Mouse (Mus musculus) G1E (cell line): ENCODE results near the gene Pcsk4. TPM values are rescaled to one million over a fixed set of nuclear protein-coding genes. Genes with fewer than 3 reads are reported as not detected.
A peak's percentile ranks its signal among the peaks of the same experiment; 100 is the strongest.

ENCODE experiments used
- ATAC-seq: 2 replicates; pipeline ENCODE4 v1.8.0; 2016; ENCODE audit warnings: mild to moderate bottlenecking; ENCODE audit not compliant: insufficient number of reproducible peaks, poor library complexity, low FRiP score, severe bottlenecking; ENCODE audit errors: extremely low read depth
- DNase-seq: peaks from one replicate; pipeline ENCODE4 v3.0.0; 2012; ENCODE audit warnings: low spot score
- H3K27me3 ChIP-seq: 2 replicates; pipeline ENCODE4 v1.6.1; 2012; ENCODE audit warnings: mild to moderate bottlenecking, low read length, inconsistent platforms; ENCODE audit not compliant: insufficient read depth
- H3K36me3 ChIP-seq: replicated peaks from 2 replicates; pipeline ENCODE3; 2012; ENCODE audit warnings: mild to moderate bottlenecking, inconsistent platforms
- H3K4me1 ChIP-seq: 2 replicates; pipeline ENCODE4 v1.6.1; 2012; ENCODE audit warnings: low read depth, low read length, inconsistent platforms, mixed read lengths; ENCODE audit not compliant: insufficient read depth
- H3K4me3 ChIP-seq: 2 replicates; pipeline ENCODE4 v1.5.1; 2012; ENCODE audit warnings: low read depth, mild to moderate bottlenecking, inconsistent platforms, low read length, moderate library complexity, mixed read lengths
- H3K9me3 ChIP-seq: replicated peaks from 2 replicates; pipeline ENCODE4 v1.6.1; 2012; ENCODE audit warnings: inconsistent platforms
- CTCF ChIP-seq: IDR thresholded peaks from 2 replicates; pipeline ENCODE4 v1.5.1; 2012; ENCODE audit warnings: low read depth, low read length, inconsistent platforms, mixed read lengths
- GATA1 ChIP-seq: IDR thresholded peaks from 2 replicates; pipeline ENCODE4 v1.6.1; 2012; ENCODE audit warnings: borderline replicate concordance, low read length, inconsistent platforms, mixed read lengths
- GATA2 ChIP-seq: IDR thresholded peaks from 2 replicates; pipeline ENCODE4 v1.6.1; 2012; ENCODE audit warnings: low read depth, low read length, inconsistent platforms, borderline replicate concordance
- POLR2AphosphoS5 ChIP-seq: IDR thresholded peaks from 2 replicates; pipeline ENCODE4 v1.6.1; 2012; ENCODE audit warnings: low read depth, low read length, inconsistent platforms; ENCODE audit not compliant: insufficient replicate concordance
- TAL1 ChIP-seq: conservative IDR thresholded peaks from 2 replicates; pipeline ENCODE4 v1.6.1; 2012; ENCODE audit warnings: low read depth, low read length, inconsistent platforms, mixed read lengths
- polyA plus RNA-seq: library from polyadenylated mRNA; stranded (reverse); fragments of >175 nt; gene quantifications from 2 replicates; pipeline ENCODE4 v1.2.3, GENCODE M21; 2012
- total RNA-seq, 2 experiments: library from RNA; stranded (forward) in 1 of 2; stranded (reverse) in 1 of 2; fragments of 200-1000 nt in 1 of 2; fragments of >200 nt in 1 of 2; fragmentation: Nextera tagmentation in 1 of 2; gene quantifications; 2 replicates each; pipeline ENCODE4 v1.2.3; 2014 to 2017

Pcsk4 gene
- total and polyA plus RNA-seq, 3 experiments: 0.87 to 12.4 (median 6.7) TPM

DNA sequence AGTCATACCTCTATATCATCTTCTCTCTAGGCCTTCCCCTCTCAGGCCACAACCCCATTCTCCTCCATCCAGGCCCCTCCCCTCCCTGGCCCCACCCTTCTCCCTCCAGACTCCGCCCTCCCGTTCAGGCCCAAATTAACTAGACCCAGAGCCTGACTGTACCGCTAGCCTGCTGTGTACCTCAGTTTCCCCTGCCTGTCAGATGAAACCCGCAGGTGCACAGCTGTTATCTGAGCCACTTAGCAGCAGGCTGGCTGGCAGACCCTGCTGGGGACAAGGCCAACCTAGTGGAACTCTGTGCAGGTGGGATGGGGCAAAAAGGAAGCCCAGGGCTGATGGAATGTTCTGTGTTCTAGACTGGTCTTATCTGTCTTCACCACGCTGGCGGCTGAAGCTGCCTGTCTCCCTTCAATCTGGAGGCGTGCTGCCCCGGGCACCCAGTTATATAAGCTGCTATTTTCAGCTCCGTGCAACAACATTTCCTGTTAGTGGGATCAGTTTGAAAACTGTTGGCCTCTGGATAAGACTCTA is 14.9 kb upstream of the Pcsk4 start:
- ATAC-seq (peak; percentile 41), DNase-seq (peak; percentile 76)
- Histone ChIP-seq H3K36me3 (peaks cover 32% of the 10 kb centered on the region), H3K4me1 (peaks cover 91% of the 10 kb centered on the region), H3K4me3 (peak overlapping the region; percentile 73), H3K9me3 (peaks cover 16% of the 10 kb centered on the region), H3K27me3 (peaks cover 12% of the 10 kb centered on the region)
- TF ChIP-seq POLR2AphosphoS5: no peak
- TF ChIP-seq CTCF: no peak
- peak; percentile 85 for TF ChIP-seq TAL1
- no peak for TF ChIP-seq GATA1
- TF ChIP-seq GATA2: no peak

GRCm38 (mm10) chr10:80343425-80343895 is 14.2 kb upstream of the Pcsk4 start:
- Histone ChIP-seq H3K9me3 (peaks cover 16% of the 10 kb centered on the region), H3K4me3 (peak overlapping the region; percentile 73), H3K27me3 (peaks cover 4% of the 10 kb centered on the region), H3K4me1 (peaks cover 86% of the 10 kb centered on the region), H3K36me3 (peaks cover 32% of the 10 kb centered on the region)
- TF ChIP-seq GATA2 (no peak), CTCF (no peak), TAL1 (no peak), GATA1 (no peak), POLR2AphosphoS5 (no peak)
- DNase-seq (peak; percentile 65), ATAC-seq (no peak)

DNA sequence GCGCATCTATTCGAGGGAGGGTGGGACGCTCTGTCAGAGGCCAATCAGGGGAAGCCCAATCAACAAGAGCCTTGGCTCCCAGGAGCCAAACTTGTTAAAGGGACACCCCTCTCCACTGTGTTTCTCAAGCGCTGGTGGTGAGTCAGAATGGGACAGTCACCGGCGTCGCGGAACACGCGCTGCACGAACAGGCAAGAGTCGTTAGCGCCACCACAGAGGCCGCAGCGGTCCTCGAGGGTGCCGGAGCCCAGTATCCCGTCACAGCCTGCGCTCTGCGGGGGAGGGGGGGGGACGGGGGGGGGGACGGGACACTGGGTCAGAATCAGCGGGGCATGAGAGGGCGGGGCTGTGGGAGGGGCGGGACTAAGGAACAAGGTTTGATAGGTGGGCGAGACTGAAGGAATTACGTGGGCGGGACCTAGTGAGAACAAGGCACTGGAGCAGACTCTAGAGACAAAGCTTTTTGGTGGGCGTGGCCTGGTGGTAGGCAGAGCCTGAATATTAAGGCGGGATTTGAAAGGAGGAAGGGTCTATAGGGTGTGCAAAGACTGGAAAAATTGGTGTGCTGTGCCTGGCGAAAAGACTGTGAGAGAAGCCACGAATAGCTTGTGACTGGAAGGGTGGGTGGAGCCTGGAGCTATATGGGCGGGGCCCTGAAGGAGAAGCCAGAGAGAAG is 13.6 kb upstream of the Pcsk4 start:
- H3K36me3 ChIP-seq: peaks cover 32% of the 10 kb centered on the region
- peaks cover 16% of the 10 kb centered on the region for H3K9me3 ChIP-seq
- peaks cover 3% of the 10 kb centered on the region; the same call in 1 of the 2 replicates for H3K27me3 ChIP-seq
- H3K4me3 ChIP-seq: peak overlapping the region; percentile 73
- TF ChIP-seq GATA2: no peak
- TF ChIP-seq TAL1: no peak
- no peak for TF ChIP-seq CTCF
- no peak for TF ChIP-seq GATA1
- TF ChIP-seq POLR2AphosphoS5: no peak
- ATAC-seq: peak; percentile 63
- peaks cover 84% of the 10 kb centered on the region for H3K4me1 ChIP-seq
- peak; percentile 79 for DNase-seq

GRCm38 (mm10) chr10:80342305-80342748 is 13.0 kb upstream of the Pcsk4 start:
- ATAC-seq (no peak), DNase-seq (no peak)
- H3K9me3 ChIP-seq: peaks cover 16% of the 10 kb centered on the region
- H3K36me3 ChIP-seq: peaks cover 33% of the 10 kb centered on the region
- H3K27me3 ChIP-seq: peaks cover 3% of the 10 kb centered on the region; the same call in 1 of the 2 replicates
- peaks cover 79% of the 10 kb centered on the region for H3K4me1 ChIP-seq
- H3K4me3 ChIP-seq: peak overlapping the region; percentile 69
- TF ChIP-seq TAL1 (no peak), CTCF (no peak), GATA2 (no peak), GATA1 (no peak), POLR2AphosphoS5 (no peak)

DNA sequence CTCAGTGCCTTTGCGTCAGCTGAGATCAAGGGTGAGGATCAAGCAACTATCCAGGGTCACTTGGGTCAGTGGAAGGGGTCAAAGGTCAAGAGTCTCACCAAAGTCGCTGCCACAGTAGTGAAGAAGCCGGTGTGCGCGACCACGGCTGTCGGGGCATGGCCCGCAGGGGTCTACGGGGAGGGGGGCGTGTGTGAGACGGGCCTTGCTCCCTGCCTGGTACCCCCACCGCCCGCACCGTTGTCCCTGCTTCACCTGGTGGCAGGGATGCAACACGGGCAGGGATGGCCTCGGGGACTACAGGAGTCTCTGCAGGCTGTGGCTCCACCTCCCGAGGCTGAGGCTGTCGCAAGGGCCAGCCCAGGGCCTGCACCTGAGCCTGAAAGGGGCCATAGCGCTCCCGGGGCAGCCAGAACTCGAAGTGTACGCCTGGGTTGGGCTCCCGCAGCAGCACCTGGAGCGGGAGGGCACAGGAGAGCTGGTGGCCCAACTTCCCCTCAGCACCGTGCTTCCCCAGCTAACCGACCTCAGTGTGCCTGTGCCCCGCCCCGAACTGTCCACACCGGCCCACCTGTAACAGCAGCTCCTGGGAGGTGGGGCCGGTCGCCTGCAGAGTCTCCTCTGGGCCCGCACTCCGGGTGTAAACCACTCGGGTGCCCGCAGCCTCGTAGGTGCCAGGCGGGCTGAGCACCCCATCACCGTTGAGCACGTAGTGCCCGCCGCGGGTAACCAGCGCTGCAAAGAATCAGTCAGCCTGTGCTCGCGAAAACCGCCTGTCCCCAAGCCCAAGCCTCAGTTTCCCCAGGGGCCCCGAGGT is 12.4 kb upstream of the Pcsk4 start:
- Histone ChIP-seq H3K9me3 (peaks cover 16% of the 10 kb centered on the region), H3K36me3 (peaks cover 39% of the 10 kb centered on the region), H3K4me1 (peaks cover 77% of the 10 kb centered on the region), H3K4me3 (peak overlapping the region; percentile 69; the same call in 1 of the 2 replicates), H3K27me3 (peaks cover 3% of the 10 kb centered on the region; the same call in 1 of the 2 replicates)
- ATAC-seq: no peak
- TF ChIP-seq GATA1: no peak
- no peak for TF ChIP-seq POLR2AphosphoS5
- TF ChIP-seq CTCF: no peak
- TF ChIP-seq TAL1: no peak
- no peak for TF ChIP-seq GATA2
- no peak for DNase-seq

- Histone ChIP-seq H3K9me3 (peaks cover 16% of the 10 kb centered on the region), H3K4me3 (peak overlapping the region; percentile 69; the same call in 1 of the 2 replicates), H3K4me1 (peaks cover 82% of the 10 kb centered on the region), H3K27me3 (peaks cover 3% of the 10 kb centered on the region; the same call in 1 of the 2 replicates), H3K36me3 (peaks cover 46% of the 10 kb centered on the region)
- ATAC-seq: no peak
- DNase-seq: no peak
- TF ChIP-seq POLR2AphosphoS5 (no peak), GATA1 (no peak), GATA2 (no peak), TAL1 (no peak), CTCF (no peak)
These were observed 11.7 kb upstream of the Pcsk4 start for GRCm38 (mm10) chr10:80341026-80341425.
